Mouse (Mus musculus): ENCODE measurements around the gene Rhou.

Gene Rhou

DNA sequence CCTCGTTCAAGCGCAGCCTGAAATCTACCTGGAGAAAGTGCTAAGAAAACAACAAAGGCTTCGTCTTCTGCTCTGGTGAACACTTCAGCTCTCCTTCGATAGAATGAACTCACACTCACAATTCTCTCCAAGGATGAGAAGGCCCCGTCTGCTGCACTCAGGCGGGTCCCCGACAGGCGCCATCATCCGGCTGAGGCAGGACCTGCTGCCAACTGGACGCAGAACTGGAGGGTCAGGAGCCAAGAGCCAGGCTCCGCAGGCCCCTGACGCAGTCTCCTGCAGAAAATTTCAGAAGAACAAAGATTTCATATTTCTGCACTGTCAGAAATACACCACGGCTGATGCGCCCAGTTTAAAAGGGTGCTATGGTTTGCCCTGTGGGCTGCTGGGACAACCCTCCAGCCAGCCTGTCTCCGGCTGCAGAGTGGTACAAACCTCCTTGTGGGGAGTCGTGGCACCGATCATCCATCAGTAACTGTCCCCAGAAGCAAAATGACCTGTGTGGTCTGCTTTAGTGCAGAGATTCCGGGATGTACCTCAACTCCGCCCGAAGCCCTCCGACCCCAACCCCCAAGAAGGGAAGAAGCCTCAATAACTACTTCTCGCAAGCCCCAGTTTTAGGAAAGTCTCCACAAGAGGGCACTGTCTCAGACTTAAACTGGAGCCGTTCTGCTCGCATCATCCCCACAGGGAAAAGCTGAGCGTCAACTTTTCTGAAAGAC is 10.2 kb upstream of the Rhou start:
- ChIA-PET POLR2A (interaction anchor here (0.6 to 3.2 kb wide), 11 partner anchors 9 to 144 kb away, joined by 3 to 11 read pairs (median 3); partner anchors contain the start of gene Rhou (in 1 of the 4)), CTCF (interaction anchor here (0.5 to 5.3 kb wide), 84 partner anchors 8 to 1844 kb away, joined by 3 to 74 read pairs (median 4); partner anchors contain the start of genes Rhou (in 2 of the 4), Dbndd1 (in 1 of the 4), Gas8 (in 1 of the 4) and Mc1r (in 1 of the 4))

- CTCF ChIA-PET, result interaction anchor here (0.7 to 5.3 kb wide), 21 partner anchors 7 to 279 kb away, joined by 3 to 74 read pairs (median 7); partner anchors contain the start of gene Rhou (in 1 of the 4)
- POLR2A ChIA-PET, result interaction anchor here in 2 of 4 experiments (0.6 to 3.2 kb wide), 4 partner anchors 9 to 271 kb away, joined by 5 to 11 read pairs (median 8); partner anchors contain the start of genes Rhou (in 1 of the 2) and Tcf25 (in 1 of the 2)
Measured at GRCm38 (mm10) chr8:123645229-123645628, 8.5 kb upstream of the Rhou start.

DNA sequence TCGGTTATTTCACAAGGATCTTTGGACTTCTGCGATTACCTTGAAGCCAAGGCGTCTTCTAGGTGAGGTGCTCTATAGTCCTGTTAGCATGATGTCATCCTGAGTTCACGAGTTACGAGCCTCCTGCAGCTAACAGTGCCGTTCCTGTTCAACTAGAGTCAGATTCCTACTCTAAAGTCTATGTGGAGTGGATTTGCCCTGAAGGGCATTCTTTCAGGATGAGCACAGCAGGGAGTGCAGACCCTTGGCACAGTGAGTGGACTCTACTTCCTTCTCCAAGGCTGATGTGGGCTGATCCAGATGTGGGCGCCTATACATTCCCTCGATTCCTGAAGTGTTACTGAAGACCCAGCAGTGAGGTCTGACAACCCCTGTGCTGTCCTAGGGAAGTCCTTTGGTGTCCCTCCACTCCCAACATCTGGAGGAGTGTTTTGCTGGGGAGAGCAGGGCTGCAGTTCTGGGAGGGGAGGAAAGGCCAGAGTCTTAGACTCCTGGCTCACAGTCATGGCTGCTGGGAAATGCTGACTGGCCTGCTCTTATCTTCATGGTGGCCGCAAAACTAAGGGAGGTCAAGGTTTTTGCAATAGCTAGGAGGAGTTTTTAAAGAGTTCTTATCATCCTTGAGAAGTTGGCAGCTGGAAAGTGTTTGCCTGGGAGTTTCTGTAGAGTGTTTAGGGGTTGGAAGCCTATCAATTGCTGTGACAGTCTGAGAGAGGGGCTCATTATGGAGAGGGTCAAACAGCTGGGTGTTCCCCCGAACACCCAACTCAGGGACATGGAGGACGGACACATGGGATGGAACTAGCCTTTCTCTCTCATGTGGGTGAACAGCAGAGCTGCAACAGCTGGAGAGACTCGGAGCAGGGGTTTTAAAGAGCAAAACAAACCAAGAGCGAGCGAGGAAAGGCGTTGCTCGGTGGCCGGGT is 5.2 kb upstream of the Rhou start:
- POLR2A ChIA-PET, result interaction anchor here in 2 of 4 experiments (0.6 kb wide), 2 partner anchors 18 kb away, joined by 4 to 6 read pairs; no protein-coding TSS in a partner anchor
- CTCF ChIA-PET, result interaction anchor here in 1 of 4 experiments (1.1 kb wide), 1 partner anchor 135 kb away, joined by 3 read pairs; no protein-coding TSS in a partner anchor

GRCm38 (mm10) chr8:123649483-123649882 is 4.2 kb upstream of the Rhou start:
- POLR2A ChIA-PET, result interaction anchor here in 2 of 4 experiments (0.6 to 1.0 kb wide), 4 partner anchors 11 to 112 kb away, joined by 4 to 6 read pairs (median 4); no protein-coding TSS in a partner anchor

GRCm38 (mm10) chr8:123651390-123652098 is 2.2 kb upstream of the Rhou start:
- ChIA-PET POLR2A (interaction anchor here in 2 of 4 experiments (0.6 to 2.9 kb wide), 8 partner anchors 8 to 1137 kb away, joined by 3 to 11 read pairs (median 3); no protein-coding TSS in a partner anchor), CTCF (interaction anchor here in 3 of 4 experiments (0.5 to 3.7 kb wide), 9 partner anchors 7 to 158 kb away, joined by 3 to 37 read pairs (median 12); no protein-coding TSS in a partner anchor)

More at GRCm38 (mm10) chr8:123649483-123649882, 4.2 kb upstream of the Rhou start:
- CTCF ChIA-PET, result interaction anchor here in 1 of 4 experiments (1.1 kb wide), 1 partner anchor 134 kb away, joined by 4 read pairs; no protein-coding TSS in a partner anchor

GRCm38 (mm10) chr8:123652641-123653040 is 1.1 kb upstream of the Rhou start:
- ChIA-PET POLR2A (interaction anchor here in 2 of 4 experiments (0.7 to 2.9 kb wide), 15 partner anchors 9 to 135 kb away, joined by 3 to 11 read pairs (median 5); no protein-coding TSS in a partner anchor), CTCF (interaction anchor here (0.5 to 5.2 kb wide), 57 partner anchors 8 to 1176 kb away, joined by 3 to 66 read pairs (median 5); no protein-coding TSS in a partner anchor)

DNA sequence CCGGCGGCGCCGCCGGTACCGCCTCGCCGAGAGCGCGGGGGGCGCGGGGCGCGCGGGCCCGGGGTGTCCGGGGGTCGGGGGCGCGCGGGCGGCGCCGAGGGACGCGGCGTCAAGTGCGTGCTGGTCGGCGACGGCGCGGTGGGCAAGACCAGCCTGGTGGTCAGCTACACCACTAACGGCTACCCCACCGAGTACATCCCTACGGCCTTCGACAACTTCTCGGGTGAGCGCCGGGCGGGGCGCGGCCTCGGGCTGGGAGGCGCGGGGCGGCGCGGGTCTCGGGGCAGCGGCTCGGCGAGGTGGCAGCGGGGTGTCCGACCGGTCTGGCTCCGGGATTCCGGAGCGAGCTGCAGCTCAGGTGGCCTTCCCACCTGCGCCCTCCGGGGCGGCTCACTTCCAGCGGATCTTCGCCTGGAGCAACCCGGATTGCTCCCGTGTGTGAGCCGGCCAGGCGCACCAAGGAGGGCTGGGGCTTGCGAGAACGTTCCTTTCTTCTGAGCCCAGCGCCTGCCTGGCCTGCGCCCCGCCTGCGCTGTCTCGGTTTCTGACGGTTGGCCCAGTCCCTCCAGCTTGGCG is 353 bp downstream of the Rhou start:
- CTCF ChIA-PET, result interaction anchor here (0.5 to 5.2 kb wide), 43 partner anchors 10 to 339 kb away, joined by 3 to 66 read pairs (median 5); no protein-coding TSS in a partner anchor
- POLR2A ChIA-PET, result interaction anchor here in 3 of 4 experiments (0.6 to 2.9 kb wide), 22 partner anchors 9 to 1357 kb away, joined by 3 to 18 read pairs (median 4); no protein-coding TSS in a partner anchor

- ChIA-PET POLR2A (interaction anchor here in 3 of 4 experiments (0.6 to 2.8 kb wide), 16 partner anchors 10 to 1356 kb away, joined by 3 to 18 read pairs (median 4); no protein-coding TSS in a partner anchor), CTCF (interaction anchor here in 3 of 4 experiments (0.7 to 5.2 kb wide), 19 partner anchors 11 to 135 kb away, joined by 3 to 66 read pairs (median 9); no protein-coding TSS in a partner anchor)
Measured at GRCm38 (mm10) chr8:123654763-123655162, 1.0 kb downstream of the Rhou start.

DNA sequence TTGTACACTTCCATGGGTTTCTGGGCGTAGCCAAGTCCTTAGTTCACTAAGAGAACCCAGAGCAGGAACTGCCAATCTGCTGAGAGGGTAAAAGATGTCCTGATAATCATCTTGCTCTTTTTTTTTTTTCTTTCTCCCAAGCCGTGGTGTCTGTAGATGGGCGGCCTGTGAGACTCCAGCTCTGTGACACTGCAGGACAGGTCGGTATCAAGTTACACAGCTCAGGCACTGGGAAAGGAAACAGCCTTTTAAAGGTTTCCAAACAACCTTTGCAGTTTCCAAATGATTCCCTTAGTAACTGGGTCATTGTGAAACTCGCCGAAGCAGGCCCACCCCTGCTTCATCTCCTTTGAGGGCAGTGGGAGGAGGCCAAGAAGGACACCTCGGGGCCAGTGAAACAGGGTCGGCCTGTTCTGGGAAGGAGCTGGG is 1.6 kb downstream of the Rhou start:
- POLR2A ChIA-PET, result interaction anchor here in 3 of 4 experiments (0.7 to 2.8 kb wide), 26 partner anchors 9 to 433 kb away, joined by 3 to 18 read pairs (median 4); no protein-coding TSS in a partner anchor
- CTCF ChIA-PET, result interaction anchor here (0.6 to 5.2 kb wide), 26 partner anchors 10 to 1631 kb away, joined by 3 to 66 read pairs (median 4); no protein-coding TSS in a partner anchor

DNA sequence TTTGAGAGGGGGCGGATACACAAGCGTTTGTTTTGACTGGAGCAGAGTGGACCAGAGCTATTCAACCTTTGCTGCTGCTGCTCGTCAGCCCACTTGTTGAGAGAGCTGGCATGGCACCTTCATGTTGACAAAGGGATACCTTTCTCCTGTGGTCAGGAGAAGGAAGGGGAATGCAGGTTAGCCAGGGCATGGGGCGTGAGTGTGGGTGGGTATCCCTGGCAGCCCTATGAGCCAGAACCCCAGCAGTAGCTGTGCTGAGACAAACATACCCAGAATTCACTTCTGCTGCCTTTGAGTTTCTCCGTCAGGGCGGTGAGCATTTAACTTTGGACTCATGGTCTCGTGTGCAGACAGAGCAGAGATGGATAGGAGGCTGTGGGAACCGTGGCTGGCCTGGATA is 4.1 kb downstream of the Rhou start:
- ChIA-PET CTCF (interaction anchor here in 1 of 4 experiments (1.5 kb wide), 1 partner anchor 111 kb away, joined by 5 read pairs; no protein-coding TSS in a partner anchor), POLR2A (interaction anchor here in 1 of 4 experiments (1.0 kb wide), 1 partner anchor 108 kb away, joined by 3 read pairs; no protein-coding TSS in a partner anchor)

DNA sequence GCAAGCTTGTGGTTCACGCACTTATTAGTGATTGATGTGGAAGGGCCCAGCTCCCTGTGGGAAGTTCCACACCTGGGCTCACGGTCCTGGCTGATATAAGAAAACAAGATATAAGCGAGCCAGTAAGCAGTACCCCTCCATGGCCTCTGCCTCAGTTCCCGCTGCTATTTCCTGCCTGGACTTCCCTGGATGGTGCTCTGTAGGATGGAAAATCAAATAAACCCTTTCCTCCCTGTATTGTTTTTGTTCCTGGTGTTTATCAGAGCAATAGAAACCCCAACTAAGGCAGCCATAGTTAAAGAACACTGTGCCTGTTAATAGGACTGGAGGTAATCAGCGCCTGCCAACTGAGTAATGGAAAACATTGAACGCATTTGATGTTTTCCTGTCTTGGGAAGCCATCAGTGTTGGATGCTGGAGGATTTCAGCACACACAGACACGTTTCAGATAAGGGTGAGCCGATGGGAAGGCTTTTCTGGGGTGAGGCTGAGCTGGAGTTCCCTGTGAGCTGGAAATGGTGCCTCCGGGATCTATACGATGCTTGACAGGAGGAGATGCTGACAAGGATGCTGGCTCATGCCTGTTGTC is 5.8 kb downstream of the Rhou start:
- ChIA-PET POLR2A (interaction anchor here in 1 of 4 experiments (1.1 to 1.5 kb wide), 2 partner anchors 16 to 31 kb away, joined by 4 read pairs; no protein-coding TSS in a partner anchor), CTCF (interaction anchor here (0.5 to 1.0 kb wide), 4 partner anchors 14 to 127 kb away, joined by 3 to 9 read pairs (median 4); no protein-coding TSS in a partner anchor)

DNA sequence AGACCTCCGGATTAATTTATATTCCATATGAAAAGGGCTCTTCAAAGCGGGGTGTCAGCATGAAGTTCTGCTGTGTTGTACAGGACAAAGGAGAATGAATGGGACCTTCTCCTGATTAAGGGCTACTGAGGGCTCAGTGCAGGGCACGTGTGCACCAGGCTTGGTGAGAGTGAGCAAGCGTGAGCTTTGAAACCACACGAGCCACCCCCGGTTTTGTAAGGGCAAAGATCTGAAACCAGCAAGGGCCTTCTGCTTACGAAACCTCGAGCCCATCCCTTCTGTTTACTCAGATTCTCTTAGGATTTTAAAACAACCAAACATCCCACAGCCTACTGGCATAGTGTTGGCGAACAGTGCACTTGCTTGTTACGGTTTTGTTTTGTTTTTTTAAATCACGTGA is 7.8 kb downstream of the Rhou start:
- ChIA-PET POLR2A (interaction anchor here (0.6 to 1.6 kb wide), 8 partner anchors 9 to 100 kb away, joined by 3 to 6 read pairs (median 3); no protein-coding TSS in a partner anchor), CTCF (interaction anchor here in 3 of 4 experiments (1.1 to 1.5 kb wide), 4 partner anchors 9 to 21 kb away, joined by 3 to 4 read pairs (median 4); no protein-coding TSS in a partner anchor)

GRCm38 (mm10) chr8:123665580-123665979 is 11.9 kb downstream of the Rhou start:
- ChIA-PET CTCF (interaction anchor here in 3 of 4 experiments (0.6 to 1.7 kb wide), 5 partner anchors 10 to 157 kb away, joined by 3 to 6 read pairs (median 3); partner anchors contain the start of gene Rhou (in 1 of the 3)), POLR2A (interaction anchor here in 2 of 4 experiments (0.8 to 3.2 kb wide), 5 partner anchors 9 to 71 kb away, joined by 3 to 12 read pairs (median 5); no protein-coding TSS in a partner anchor)

DNA sequence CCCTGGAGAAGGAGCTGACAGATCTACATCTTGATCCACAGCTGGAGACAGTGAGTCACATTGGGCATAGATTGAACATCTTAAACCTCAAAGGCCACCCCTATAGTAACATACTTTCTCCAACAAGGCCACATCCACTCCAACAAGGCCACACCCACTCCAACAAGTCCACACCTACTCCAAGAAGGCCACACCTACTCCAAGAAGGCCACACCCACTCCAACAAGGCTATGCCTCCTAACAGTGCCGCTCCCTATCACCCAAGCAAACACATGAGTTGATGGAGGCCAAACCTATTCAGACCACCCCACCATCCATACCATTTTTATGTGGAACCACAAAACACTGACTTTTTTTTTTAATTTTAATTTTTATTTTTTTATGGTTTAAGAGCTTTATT is 13.1 kb downstream of the Rhou start:
- POLR2A ChIA-PET, result interaction anchor here in 3 of 4 experiments (0.5 to 1.6 kb wide), 8 partner anchors 14 to 277 kb away, joined by 3 to 6 read pairs (median 4); partner anchors contain the start of gene Rhou (in 1 of the 3)
- CTCF ChIA-PET, result interaction anchor here in 2 of 4 experiments (1.2 to 1.7 kb wide), 3 partner anchors 13 to 102 kb away, joined by 3 to 6 read pairs (median 3); partner anchors contain the start of gene Rhou (in 1 of the 2)

DNA sequence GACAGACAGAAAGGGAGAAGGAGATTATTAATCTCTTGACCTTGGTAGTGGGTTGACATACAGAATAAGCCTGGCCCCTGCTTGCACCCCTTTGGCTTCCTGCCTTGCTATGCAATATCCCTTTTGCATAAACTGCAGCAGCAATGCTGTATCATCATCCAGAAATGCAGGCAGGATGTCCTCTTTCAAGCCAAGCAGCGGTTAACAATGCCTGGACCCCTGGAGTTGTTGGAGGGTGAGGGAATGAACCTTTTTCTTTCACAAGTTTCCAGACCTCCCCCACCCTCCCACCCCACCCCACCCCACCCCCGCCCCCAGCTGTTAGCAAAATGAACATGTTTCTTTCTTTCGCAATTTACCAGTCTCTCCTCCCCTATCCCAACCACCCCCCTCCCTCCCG is 15.0 kb downstream of the Rhou start:
- POLR2A ChIA-PET, result interaction anchor here in 2 of 4 experiments (0.7 to 1.2 kb wide), 2 partner anchors 14 to 87 kb away, joined by 3 to 5 read pairs; no protein-coding TSS in a partner anchor
- CTCF ChIA-PET, result interaction anchor here in 1 of 4 experiments (0.7 kb wide), 1 partner anchor 41 kb away, joined by 7 read pairs; no protein-coding TSS in a partner anchor
